25 mouse cellular contexts compared by ENCODE assay signal in genomic region chr4:142149202-142149601, GRCm38 (mm10).
DNase-seq lines count a peak whose midpoint lies in the region; ATAC-seq and TF ChIP-seq lines count a peak whose summit lies in the region.
"Had no signal": no experiment of that assay in that cellular context is flagged by ENCODE, and none has a peak within 500 bp of the region (broad histone marks: within the 10 kb centered on the region; RNA-seq: fewer than 3 reads in every experiment).

No protein-coding gene starts in this region.

- H3K4me1 ChIP-seq in cerebellum, adult 2 months (ENCODE audit: control insufficient read depth, insufficient read depth, low read length) = peaks cover 2% of the 10 kb centered on the region; the same call in 1 of the 2 replicates
- no peaks in the 10 kb centered on the region for H3K4me1 ChIP-seq in liver, adult 2 months (ENCODE audit: control insufficient read depth, insufficient read depth, low read length)
- H3K4me1 ChIP-seq in liver, embryonic 12.5 days = no peaks in the 10 kb centered on the region
- no peaks in the 10 kb centered on the region for H3K4me1 ChIP-seq in midbrain, postnatal 0 days (ENCODE audit: insufficient read depth, low read length)
- H3K4me1 ChIP-seq in midbrain, embryonic 14.5 days (ENCODE audit: control insufficient read depth, insufficient read depth, low read length) = no peaks in the 10 kb centered on the region
- H3K4me1 ChIP-seq: forebrain, embryonic 13.5 days; limb, embryonic 13.5 days had no signal

- no peak overlapping the region for H3K4me2 ChIP-seq in liver, embryonic 12.5 days
- no peak overlapping the region for H3K4me2 ChIP-seq in midbrain, postnatal 0 days (ENCODE audit: low read depth, low read length, poor library complexity, severe bottlenecking)
- H3K4me2 ChIP-seq in midbrain, embryonic 14.5 days (ENCODE audit: low read length) = no peak overlapping the region
- H3K4me2 ChIP-seq: embryonic facial prominence, embryonic 15.5 days; forebrain, embryonic 13.5 days; heart, embryonic 13.5 days; hindbrain, embryonic 15.5 days; limb, embryonic 13.5 days; neural tube, embryonic 12.5 days had no signal

- TF ChIP-seq CTCF in cerebellum, adult 2 months (IDR thresholded peaks at IDR 0.05; ENCODE audit: borderline replicate concordance, insufficient read depth, low read depth, low read length) = peak; percentile 34; the same call in 1 of the 2 replicates
- 0 out of 2 replicates have a peak, but pooled peaks have one; percentile 14 for TF ChIP-seq CTCF in liver, adult 2 months (IDR thresholded peaks at IDR 0.05; ENCODE audit: low read depth, low read length)
- peak; percentile 47 for TF ChIP-seq CTCF in midbrain, postnatal 0 days (IDR thresholded peaks at IDR 0.05)

- H3K27ac ChIP-seq in cerebellum, adult 2 months (ENCODE audit: insufficient read depth, low read length) = no peak overlapping the region
- H3K27ac ChIP-seq in liver, adult 2 months (replicated peaks; ENCODE audit: insufficient read depth, low read depth, low read length) = no peak overlapping the region
- no peak overlapping the region for H3K27ac ChIP-seq in liver, embryonic 12.5 days
- H3K27ac ChIP-seq in midbrain, postnatal 0 days (ENCODE audit: low read depth, low read length) = no peak overlapping the region
- H3K27ac ChIP-seq in midbrain, embryonic 14.5 days (replicated peaks; ENCODE audit: low read depth, low read length) = no peak overlapping the region
- H3K27ac ChIP-seq: embryonic facial prominence, embryonic 10.5 days; embryonic facial prominence, embryonic 15.5 days; forebrain, embryonic 13.5 days; heart, embryonic 13.5 days; hindbrain, embryonic 15.5 days; limb, embryonic 13.5 days; midbrain, embryonic 10.5 days; neural tube, embryonic 12.5 days had no signal

- H3K9me3 ChIP-seq in liver, embryonic 12.5 days (replicated peaks) = no peaks in the 10 kb centered on the region
- no peaks in the 10 kb centered on the region for H3K9me3 ChIP-seq in midbrain, postnatal 0 days (ENCODE audit: low read length)
- 0 out of 2 replicates have a peak, but pooled peaks cover 3% of the 10 kb centered on the region for H3K9me3 ChIP-seq in midbrain, embryonic 14.5 days (ENCODE audit: control insufficient read depth, low read length)
- H3K9me3 ChIP-seq: embryonic facial prominence, embryonic 10.5 days; embryonic facial prominence, embryonic 15.5 days; forebrain, embryonic 13.5 days; heart, embryonic 13.5 days; hindbrain, embryonic 15.5 days; midbrain, embryonic 10.5 days; neural tube, embryonic 12.5 days had no signal

- DNase-seq in cerebellum, adult 2 months = no peak
- DNase-seq in cerebellum, adult 11-12 months = no peak
- DNase-seq in liver, adult 2 months (ENCODE audit: extremely low read depth, low read depth, low spot score) = no peak
- DNase-seq in midbrain, postnatal 0 days (ENCODE audit: low spot score) = no peak
- no peak for DNase-seq in midbrain, embryonic 14.5 days
- no peak for DNase-seq in right cerebral cortex, adult 18-20 months
- no peak for DNase-seq in right cerebral cortex, postnatal 25 days
- DNase-seq: adrenal gland, postnatal 10 days; cerebellum, adult 18-20 months; cerebellum, postnatal 14 days; gastrocnemius, postnatal 10 days; heart, postnatal 10 days; kidney, adult 9 months; kidney, postnatal 14 days had no signal

- H3K79me2 ChIP-seq in liver, adult 2 months (ENCODE audit: control insufficient read depth, insufficient read depth, low read length) = no peaks in the 10 kb centered on the region

- no peak for TF ChIP-seq POLR2A in cerebellum, adult 2 months (IDR thresholded peaks at IDR 0.05; ENCODE audit: borderline replicate concordance, insufficient read depth, low read length)
- no peak for TF ChIP-seq POLR2A in liver, adult 2 months (IDR thresholded peaks at IDR 0.05; ENCODE audit: extremely low read depth, insufficient read depth, low read length)

- no peak overlapping the region for H3K9ac ChIP-seq in liver, adult 2 months (ENCODE audit: low read depth, low read length)
- H3K9ac ChIP-seq in liver, embryonic 12.5 days = no peak overlapping the region
- H3K9ac ChIP-seq in midbrain, postnatal 0 days (replicated peaks; ENCODE audit: low read length, poor library complexity, severe bottlenecking) = no peak overlapping the region
- no peak overlapping the region for H3K9ac ChIP-seq in midbrain, embryonic 14.5 days (replicated peaks; ENCODE audit: low read length)
- H3K9ac ChIP-seq: embryonic facial prominence, embryonic 15.5 days; forebrain, embryonic 13.5 days; heart, embryonic 13.5 days; hindbrain, embryonic 15.5 days; limb, embryonic 13.5 days; neural tube, embryonic 12.5 days had no signal

- no peaks in the 10 kb centered on the region for H3K27me3 ChIP-seq in cerebellum, adult 2 months (ENCODE audit: control insufficient read depth, insufficient read depth, low read length)
- H3K27me3 ChIP-seq in liver, adult 2 months (ENCODE audit: control insufficient read depth, insufficient read depth, low read length) = no peaks in the 10 kb centered on the region
- no peaks in the 10 kb centered on the region for H3K27me3 ChIP-seq in liver, embryonic 12.5 days (replicated peaks)
- H3K27me3 ChIP-seq in midbrain, postnatal 0 days (ENCODE audit: insufficient read depth, low read length) = no peaks in the 10 kb centered on the region
- H3K27me3 ChIP-seq in midbrain, embryonic 14.5 days (ENCODE audit: control insufficient read depth, insufficient read depth, low read length) = no peaks in the 10 kb centered on the region
- H3K27me3 ChIP-seq: embryonic facial prominence, embryonic 15.5 days; forebrain, embryonic 13.5 days; heart, embryonic 13.5 days; hindbrain, embryonic 15.5 days; limb, embryonic 13.5 days; neural tube, embryonic 12.5 days had no signal

- H3K36me3 ChIP-seq in liver, adult 2 months (ENCODE audit: control insufficient read depth, insufficient read depth, low read length) = no peaks in the 10 kb centered on the region
- peaks cover 15% of the 10 kb centered on the region; the same call in 1 of the 2 replicates for H3K36me3 ChIP-seq in liver, embryonic 12.5 days
- peaks cover 49% of the 10 kb centered on the region for H3K36me3 ChIP-seq in midbrain, postnatal 0 days (ENCODE audit: insufficient read depth, low read length)
- H3K36me3 ChIP-seq in midbrain, embryonic 14.5 days (ENCODE audit: control insufficient read depth, insufficient read depth, low read length) = peaks cover 60% of the 10 kb centered on the region

- no peak overlapping the region for H3K4me3 ChIP-seq in cerebellum, adult 2 months (replicated peaks; ENCODE audit: insufficient read depth, low read depth, low read length)
- H3K4me3 ChIP-seq in liver, adult 2 months (ENCODE audit: insufficient read depth, low read depth, low read length) = no peak overlapping the region
- H3K4me3 ChIP-seq in liver, embryonic 12.5 days = no peak overlapping the region
- no peak overlapping the region for H3K4me3 ChIP-seq in midbrain, postnatal 0 days (ENCODE audit: low read depth, low read length)
- no peak overlapping the region for H3K4me3 ChIP-seq in midbrain, embryonic 14.5 days (replicated peaks; ENCODE audit: low read depth, low read length)
- H3K4me3 ChIP-seq: embryonic facial prominence, embryonic 10.5 days; embryonic facial prominence, embryonic 15.5 days; forebrain, embryonic 13.5 days; heart, embryonic 13.5 days; hindbrain, embryonic 15.5 days; limb, embryonic 13.5 days; midbrain, embryonic 10.5 days; myocyte; neural tube, embryonic 12.5 days had no signal

- WGBS in cerebellum, adult 2 months = 74% methylated on average over 9 of the region's 9 CpGs
- 58% methylated on average over 9 of the region's 9 CpGs for WGBS in liver, adult 2 months
- 69% methylated on average over 9 of the region's 9 CpGs for WGBS in liver, embryonic 12.5 days (ENCODE audit: insufficient replicate concordance)
- 85% methylated on average over 9 of the region's 9 CpGs for WGBS in midbrain, postnatal 0 days
- WGBS in midbrain, embryonic 14.5 days = 80% methylated on average over 9 of the region's 9 CpGs

- ATAC-seq in liver, embryonic 12.5 days = no peak
- ATAC-seq in midbrain, postnatal 0 days (ENCODE audit: low FRiP score) = no peak
- no peak for ATAC-seq in midbrain, embryonic 14.5 days (ENCODE audit: low FRiP score, low TSS enrichment)
- ATAC-seq: forebrain, embryonic 13.5 days; midbrain, embryonic 16.5 days had no signal
